Mouse (Mus musculus) megakaryocyte-erythroid progenitor cell, adult 5-6 weeks (primary cell): ENCODE measurements around the gene Npy5r. TPM values are rescaled to one million over a fixed set of nuclear protein-coding genes. Genes with fewer than 3 reads are reported as not detected.

Experiments
- ATAC-seq: replicated peaks from 2 replicates; pipeline ENCODE4 v1.8.0; 2016; ENCODE audit warnings: mild to moderate bottlenecking, inconsistent platforms; ENCODE audit not compliant: severe bottlenecking, poor library complexity, low FRiP score, low TSS enrichment
- total RNA-seq, 2 experiments: library from RNA; stranded (forward) in 1 of 2; stranded (reverse) in 1 of 2; fragments of 200-1000, 215-1000 nt in 1 of 2; fragments of >200 nt in 1 of 2; fragmentation: Nextera tagmentation in 1 of 2; gene quantifications; 2 replicates each; pipeline ENCODE4 v1.2.3; 2014 to 2017

The Npy5r gene
- not detected in 2 replicates for total RNA-seq (2014; fragmentation: Nextera tagmentation)
- not detected in 2 replicates for total RNA-seq (2017)

DNA sequence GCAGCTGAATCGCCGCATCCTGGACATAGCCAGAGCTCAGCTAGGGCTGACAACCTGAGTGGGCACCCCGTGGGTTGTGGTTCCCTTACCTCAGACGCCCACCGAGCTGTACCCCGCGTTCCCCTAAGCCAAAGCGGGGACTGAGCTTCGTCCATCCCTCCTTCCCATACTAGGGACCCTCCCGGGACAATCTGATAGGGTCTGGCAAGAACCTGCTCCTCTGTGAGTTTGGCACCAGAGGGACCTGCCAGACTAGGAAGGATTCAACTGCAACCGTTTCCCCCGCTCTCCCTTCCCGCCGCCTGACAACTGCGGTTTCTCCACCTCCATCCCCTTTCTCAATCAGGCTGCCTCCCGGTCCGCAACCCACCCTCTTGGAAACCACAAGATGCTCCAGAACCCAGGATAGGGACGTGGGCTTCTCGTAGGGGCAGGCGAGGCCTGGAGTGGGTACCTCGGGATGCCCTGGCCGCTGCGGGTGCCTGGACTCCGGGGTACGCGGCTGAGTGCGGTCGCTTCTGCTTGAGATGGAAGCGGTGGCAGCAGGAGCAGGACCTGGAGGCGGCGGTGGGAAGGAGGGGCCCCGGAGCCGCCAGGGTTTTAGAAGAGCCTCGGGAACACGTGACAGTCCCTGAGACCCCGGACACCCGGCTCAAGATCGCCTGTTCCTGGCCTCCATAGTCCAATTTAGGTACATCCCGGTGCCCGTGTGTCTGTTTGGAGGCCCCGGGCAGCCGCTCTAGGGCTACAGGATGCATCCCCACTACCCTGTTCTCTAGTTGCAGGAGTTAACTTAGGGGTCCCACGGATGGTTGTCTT, at the start of gene Npy5r:
TSS of gene Npy5r (minus strand) at position 618 of the 819 bp plus-strand sequence.
- no peak for ATAC-seq

DNA sequence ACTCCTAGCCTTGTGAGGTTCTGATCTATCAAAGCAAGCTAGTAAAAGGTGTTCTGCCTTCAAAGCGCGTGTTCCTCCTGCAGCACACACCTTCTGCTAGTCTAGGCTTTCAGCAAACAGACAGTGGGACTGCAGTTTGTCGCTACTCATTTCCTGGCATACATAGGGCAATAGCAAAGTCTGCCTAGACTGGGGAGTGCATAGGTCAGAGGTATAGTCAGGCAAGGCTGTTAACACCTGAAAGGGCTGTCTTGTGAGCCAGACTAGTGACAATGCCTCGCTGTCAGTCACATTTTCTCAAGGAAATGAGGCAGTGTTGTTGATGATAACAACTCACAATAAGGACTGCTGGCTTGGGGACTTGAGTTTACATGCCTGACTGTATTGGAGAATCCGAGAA, 44.0 kb upstream of the Npy5r start:
- no peak for ATAC-seq

DNA sequence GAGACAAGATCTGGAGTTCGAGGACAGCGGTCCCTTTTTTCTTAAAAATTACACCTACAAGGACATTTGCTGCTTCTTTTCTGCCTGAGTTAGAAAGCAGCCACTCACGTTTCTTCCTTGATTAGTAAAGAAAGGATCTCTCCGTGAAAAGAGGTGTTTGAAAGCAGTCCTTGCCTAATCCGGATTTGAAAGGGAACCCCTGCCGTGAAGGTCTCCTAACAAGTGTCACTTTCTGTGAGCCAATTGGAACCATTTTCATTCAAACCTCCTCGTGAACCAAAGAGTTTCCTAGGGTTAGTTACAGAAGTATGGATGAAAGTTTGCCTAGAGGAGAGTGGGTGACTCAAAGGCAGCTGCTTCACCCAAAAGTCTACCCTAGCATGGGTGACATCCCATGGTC, 41.5 kb upstream of the Npy5r start:
- ATAC-seq, result no peak

DNA sequence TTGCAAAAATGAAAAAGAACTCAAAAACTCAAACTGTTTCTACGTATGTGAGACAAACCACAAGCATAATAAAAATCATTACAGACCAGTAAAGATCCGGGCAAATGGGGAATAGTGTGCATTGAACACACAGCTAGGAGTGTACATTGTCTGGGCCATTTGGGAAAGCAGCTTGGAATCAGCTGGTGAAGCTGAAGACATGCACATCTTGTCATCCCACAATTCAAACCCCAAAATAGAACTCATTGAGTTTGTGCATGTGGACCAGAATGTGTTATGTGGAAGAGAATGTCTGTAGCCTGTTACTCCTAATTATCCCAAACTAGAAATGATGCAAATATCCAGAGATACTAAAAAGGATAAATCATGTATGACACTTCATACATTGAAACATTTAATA, 34.9 kb upstream of the Npy5r start:
- no peak for ATAC-seq

DNA sequence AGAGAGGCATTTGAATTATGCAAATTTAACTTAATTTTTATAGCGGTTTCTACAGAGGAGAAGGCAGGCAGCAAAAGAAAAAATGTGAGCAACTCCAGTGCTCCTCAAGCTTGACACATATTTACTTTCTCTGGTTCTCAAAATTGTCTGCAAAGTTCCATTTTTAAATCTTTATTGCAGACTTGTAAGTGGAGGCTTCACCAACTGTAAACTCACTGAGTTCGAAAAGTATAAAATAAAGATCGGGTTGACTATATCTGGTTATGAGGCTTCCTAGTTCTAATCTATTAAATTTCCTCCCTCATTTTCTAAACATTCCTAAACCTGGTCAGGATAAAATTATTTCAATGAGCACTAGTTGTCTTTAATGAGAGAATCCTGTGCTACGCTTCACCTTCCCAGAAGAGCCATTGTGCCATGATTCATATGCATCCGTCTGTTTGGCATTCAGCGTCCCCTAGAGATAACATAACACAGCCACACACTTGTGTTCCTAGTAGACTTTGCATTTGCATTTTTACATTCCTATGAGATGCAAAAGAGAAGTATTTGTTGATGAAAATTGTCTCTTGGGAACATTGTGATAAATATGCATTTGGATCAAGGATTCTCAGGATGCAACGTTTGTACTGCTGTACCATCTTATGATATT, 26.5 kb upstream of the Npy5r start:
- ATAC-seq, result no peak

DNA sequence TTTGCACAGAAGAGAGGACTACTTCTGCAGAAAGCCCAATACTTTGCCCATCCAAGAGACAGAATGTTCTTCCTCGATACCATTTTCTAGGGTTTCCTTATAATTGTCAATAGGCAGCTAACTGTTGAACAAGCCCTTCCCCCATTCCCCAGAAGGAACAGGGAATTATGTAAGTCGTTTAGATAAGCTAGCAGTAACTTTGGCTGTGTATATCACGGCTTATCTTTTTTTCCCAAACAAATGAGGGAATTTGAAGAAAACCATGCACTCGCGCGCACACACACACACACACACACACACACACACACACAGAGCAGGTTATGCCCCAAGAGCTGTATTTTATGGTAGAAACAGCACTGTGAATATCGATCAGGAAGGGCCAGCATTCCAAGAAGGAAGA, 10.9 kb upstream of the Npy5r start:
- ATAC-seq, result no peak

DNA sequence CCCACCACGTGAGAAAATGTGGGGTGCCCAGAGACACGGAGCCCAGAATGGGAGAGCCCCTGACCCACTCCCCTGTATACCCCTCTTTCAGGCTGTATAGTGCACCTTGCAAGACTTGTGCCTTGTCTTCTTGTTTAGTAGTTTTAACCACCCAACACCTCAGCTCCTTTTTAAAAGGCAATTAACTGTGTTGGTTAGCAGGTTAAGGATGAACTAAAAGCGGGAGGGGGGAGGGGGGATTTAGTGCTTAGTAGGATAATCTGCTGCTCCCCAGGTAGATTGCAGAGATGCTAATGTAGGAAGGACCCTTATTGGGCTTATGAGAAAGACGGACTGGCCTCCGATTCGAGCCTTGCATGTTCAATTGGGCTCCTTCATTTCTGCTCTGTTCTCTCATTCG, 10.1 kb upstream of the Npy5r start:
- no peak for ATAC-seq

DNA sequence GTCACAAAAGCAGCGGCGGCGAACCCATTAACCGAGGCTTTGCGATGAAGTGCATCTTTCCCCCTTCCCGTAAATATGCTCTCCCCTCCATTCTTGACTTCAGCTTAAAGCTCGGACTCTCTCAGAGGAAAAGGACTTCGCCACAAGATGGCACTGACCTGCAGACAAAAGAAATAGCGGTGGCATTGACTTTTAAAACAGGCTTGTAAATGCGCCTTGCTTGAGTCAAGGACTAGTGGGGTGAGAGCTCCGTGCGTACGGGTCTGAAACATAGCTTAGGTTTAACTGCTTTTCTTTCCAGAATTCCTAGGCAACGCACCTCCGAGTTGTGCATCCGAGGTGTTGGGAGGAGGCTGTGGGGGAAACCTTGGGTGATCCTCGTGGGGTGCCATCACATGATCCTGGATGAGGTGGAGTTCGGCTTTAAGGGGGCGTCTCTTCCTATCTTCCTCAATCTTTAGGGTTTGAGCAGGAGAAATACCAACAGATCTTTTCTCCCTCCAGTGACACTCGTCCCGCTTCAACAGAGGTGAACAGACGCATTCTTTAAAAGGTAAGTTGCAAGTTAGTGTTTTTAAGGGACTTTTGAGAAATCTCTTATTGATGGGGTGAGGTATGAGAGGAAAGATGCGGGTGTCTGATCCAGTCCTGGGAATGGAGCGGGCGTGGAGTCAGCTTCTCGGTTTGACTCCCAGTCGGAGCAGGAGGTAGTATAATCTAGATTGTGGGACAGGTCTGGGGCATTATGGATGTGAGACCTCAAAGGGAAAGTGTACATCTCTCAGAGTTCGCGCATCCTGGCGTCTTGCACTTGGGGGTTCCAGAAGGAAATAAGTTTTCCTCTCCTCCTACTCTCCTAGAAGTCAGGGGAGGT, 9.3 kb upstream of the Npy5r start, which contains the start of gene Npy1r:
TSS of gene Npy1r (plus strand) at position 223 of the 874 bp plus-strand sequence.
- ATAC-seq, result no peak

DNA sequence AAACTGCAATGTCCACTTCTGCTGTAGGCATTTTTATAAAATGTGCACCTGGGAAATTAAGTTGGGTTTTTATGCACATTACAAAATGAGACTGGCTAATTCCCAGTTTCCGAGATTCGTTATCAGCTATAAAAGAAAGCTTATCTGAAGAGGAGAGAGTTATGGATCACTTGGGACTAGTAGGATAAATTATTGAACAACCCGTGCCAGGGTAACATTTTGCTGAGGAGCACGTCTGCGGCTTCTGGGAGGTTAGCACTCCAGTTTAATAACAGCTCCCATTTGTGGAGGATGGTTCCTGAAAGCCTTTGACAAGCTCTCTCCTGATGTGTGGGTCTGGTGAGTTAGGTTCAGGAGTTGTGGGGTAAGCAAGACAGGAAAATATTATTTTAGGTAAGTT, 2.5 kb upstream of the Npy5r start:
- ATAC-seq, result no peak

DNA sequence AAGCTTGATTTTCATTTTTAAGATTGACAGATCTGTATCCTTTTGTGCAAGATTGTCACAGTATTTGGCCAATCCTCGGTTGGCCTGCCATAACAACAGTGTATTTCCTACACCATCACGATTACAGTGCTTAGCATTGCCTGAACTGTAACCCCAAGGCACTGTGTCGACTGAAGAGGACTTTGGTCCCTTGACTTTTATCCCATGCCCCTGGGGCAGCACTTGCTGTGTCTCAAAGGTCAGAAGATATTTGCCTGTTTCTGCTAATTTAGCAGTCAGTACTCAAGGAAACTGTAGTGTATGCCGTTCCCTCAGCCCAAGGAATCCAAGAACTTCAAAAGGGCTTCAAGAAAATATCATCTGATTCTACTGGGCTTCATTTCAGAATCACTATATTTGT, 871 bp upstream of the Npy5r start:
- no peak for ATAC-seq

DNA sequence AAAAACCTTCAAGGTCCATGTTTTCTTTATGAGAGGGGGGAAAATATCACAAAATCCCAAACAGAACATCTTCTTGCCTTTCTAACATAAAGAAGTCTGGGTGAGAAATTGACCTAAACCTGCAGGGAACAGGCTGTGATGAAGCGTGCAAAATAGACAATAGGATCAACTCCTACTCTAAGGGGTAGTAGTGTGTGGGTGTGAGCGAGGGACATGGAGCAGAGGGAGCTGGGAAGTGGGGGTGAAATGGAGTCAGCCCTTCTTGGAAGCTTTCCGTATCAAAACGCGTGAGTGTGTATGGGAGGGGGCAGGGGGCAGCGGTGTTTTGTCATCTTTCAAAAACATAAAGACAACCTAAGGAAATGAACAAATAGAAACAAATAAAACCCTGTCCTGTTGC, 467 bp upstream of the Npy5r start:
- ATAC-seq, result no peak

DNA sequence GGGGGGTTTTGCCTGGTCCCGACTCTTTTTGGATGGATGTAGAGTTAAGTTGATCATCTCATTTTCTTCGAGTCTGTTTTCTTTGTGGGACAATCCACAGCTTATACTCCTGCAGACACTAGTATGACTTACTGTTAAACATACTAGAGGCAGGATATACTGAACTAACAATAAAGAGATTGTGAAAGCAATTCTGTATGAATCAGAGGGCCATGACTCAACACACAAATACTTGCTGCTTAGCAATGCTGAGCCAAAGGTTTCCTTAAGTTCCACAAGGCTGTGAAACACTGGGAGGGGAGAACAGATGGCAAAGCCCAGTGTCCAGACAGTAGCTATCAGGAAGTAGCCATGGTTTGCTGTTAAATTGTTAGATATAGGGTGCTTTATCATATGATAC, 6.7 kb downstream of the Npy5r start:
- no peak for ATAC-seq

DNA sequence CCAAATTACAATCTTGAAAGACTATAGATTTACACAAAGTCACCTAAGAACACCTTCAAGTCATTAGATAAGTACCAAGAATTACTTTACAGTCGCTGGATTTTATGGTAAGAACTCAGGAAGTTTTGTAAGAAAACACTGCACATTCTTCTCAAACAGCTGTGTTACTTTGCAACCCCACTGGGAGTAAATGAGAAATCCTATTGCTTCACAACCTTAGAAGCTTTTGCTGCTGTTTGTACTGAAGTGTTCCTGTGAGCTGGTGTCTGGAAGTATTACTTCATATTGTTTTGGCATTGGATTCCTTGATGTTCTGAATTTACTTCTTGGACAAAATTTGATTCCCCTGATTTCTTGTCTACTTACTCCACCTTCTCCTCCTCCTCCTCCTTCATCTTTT, 57.2 kb downstream of the Npy5r start:
- ATAC-seq, result no peak

Other genes with a start within 250 kb of the Npy5r start
- 26.4 and 27.7 TPM in 2 replicates for gene Tma16, start 201.6 kb downstream of the Npy5r start, total RNA-seq (2014; fragmentation: Nextera tagmentation)
- 57.8 and 77.9 TPM in 2 replicates for gene Tma16, start 201.6 kb downstream of the Npy5r start, total RNA-seq (2017)
- gene Tktl2, start 176.4 kb downstream of the Npy5r start, total RNA-seq (2014; fragmentation: Nextera tagmentation), result not detected in 2 replicates
- not detected in 2 replicates for gene Tktl2, start 176.4 kb downstream of the Npy5r start, total RNA-seq (2017)
- gene Npy1r, start 9.1 kb upstream of the Npy5r start, total RNA-seq (2014; fragmentation: Nextera tagmentation), result not detected in 2 replicates
- not detected in 2 replicates for gene Npy1r, start 9.1 kb upstream of the Npy5r start, total RNA-seq (2017)
- gene Naf1, start 172.1 kb upstream of the Npy5r start, total RNA-seq (2014; fragmentation: Nextera tagmentation), result 36.3 and 38.5 TPM in 2 replicates
- gene Naf1, start 172.1 kb upstream of the Npy5r start, total RNA-seq (2017), result 13.6 and 13.9 TPM in 2 replicates